9 mouse cellular contexts compared by ENCODE assay signal in the genomic region with DNA sequence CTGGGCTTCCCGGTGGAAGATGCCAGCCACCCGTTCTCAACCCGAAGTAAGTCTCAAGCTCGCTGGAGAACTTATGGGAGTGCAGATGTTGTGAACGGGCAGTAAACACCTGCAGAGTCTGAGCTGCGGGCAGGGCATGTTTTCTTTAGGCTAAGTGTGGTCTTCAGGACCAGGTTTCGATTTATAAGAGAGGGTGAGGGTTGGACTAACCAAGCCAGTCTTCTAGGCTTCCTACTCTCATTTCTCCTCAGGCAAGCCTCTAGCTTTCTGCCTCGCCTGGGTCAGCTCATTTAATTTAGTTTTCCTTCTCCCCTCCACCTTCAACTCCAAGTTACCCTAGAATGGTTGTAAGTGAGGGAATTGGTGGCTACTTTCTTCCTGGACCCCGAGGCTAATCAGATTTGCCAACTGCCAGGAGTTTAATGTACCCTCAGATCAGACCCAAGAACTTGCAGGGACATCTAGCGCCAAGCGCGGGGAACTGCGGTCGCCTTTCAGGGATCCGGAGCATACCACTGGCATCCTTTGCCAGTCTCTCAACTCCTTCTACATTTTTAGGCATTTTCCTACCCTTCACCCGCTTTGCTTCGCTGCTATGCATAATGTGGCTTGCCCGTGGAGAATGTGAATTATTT. TPM values are rescaled to one million over a fixed set of nuclear protein-coding genes. Genes with fewer than 3 reads are reported as not detected.
DNase-seq lines count a peak whose midpoint lies in the region; ATAC-seq and TF ChIP-seq lines count a peak whose summit lies in the region.
"Had no signal": no experiment of that assay in that cellular context is flagged by ENCODE, and none has a peak within 500 bp of the region (broad histone marks: within the 10 kb centered on the region; RNA-seq: fewer than 3 reads in every experiment).

No protein-coding gene starts in this region.

- DNase-seq in gastrocnemius, adult 2 months = peak; percentile 58
- no peak for DNase-seq in gastrocnemius, postnatal 4 days (ENCODE audit: low spot score in 2 of 2)
- peak; percentile 61 for DNase-seq in thymus, postnatal 4 days
- no peak for DNase-seq in thymus, postnatal 14 days
- DNase-seq in forebrain, postnatal 0 days = peak; percentile 82
- DNase-seq in right cerebral cortex, adult 2 months (ENCODE audit: low spot score in 2 of 2) = peak; percentile 66 to 69
- DNase-seq in gastrocnemius, postnatal 36 days = no peak

- 3% methylated on average over 18 of the region's 18 CpGs for WGBS in forebrain, postnatal 0 days
- WGBS in limb, embryonic 15.5 days = 1% methylated on average over 18 of the region's 18 CpGs

- H3K4me1 ChIP-seq in forebrain, postnatal 0 days (ENCODE audit: insufficient read depth) = no peaks in the 10 kb centered on the region
- peaks cover 27% of the 10 kb centered on the region for H3K4me1 ChIP-seq in limb, embryonic 15.5 days

- peak; percentile 73; the same call in 1 of the 2 replicates for ATAC-seq in forebrain, postnatal 0 days
- no peak for ATAC-seq in limb, embryonic 15.5 days (ENCODE audit: insufficient number of reproducible peaks, low FRiP score, low TSS enrichment, low read depth)

- no peak overlapping the region for H3K27ac ChIP-seq in gastrocnemius, adult 2 months
- no peak overlapping the region for H3K27ac ChIP-seq in forebrain, postnatal 0 days (ENCODE audit: low read depth, low read length)
- H3K27ac ChIP-seq in limb, embryonic 15.5 days = peak overlapping the region; percentile 62
- H3K27ac ChIP-seq: heart, embryonic 13.5 days had no signal

- no peaks in the 10 kb centered on the region for H3K9me3 ChIP-seq in forebrain, postnatal 0 days (ENCODE audit: low read length)
- no peaks in the 10 kb centered on the region for H3K9me3 ChIP-seq in limb, embryonic 15.5 days
- H3K9me3 ChIP-seq: heart, embryonic 13.5 days had no signal

- intact Hi-C loops in gastrocnemius, adult 2 months (cut with DNase I) = loop anchor here (2.0 to 5.0 kb wide), 3 partner anchors 86 to 597 kb away; a partner anchor contains a TSS
- intact Hi-C loops in gastrocnemius, postnatal 36 days (cut with DNase I) = loop anchor here (5.0 kb wide), 1 partner anchor 596 kb away; no protein-coding TSS in a partner anchor

- H3K9ac ChIP-seq in forebrain, postnatal 0 days = no peak overlapping the region
- no peak overlapping the region for H3K9ac ChIP-seq in limb, embryonic 15.5 days
- H3K9ac ChIP-seq: heart, embryonic 13.5 days had no signal

- TF ChIP-seq CTCF in gastrocnemius, adult 2 months (IDR thresholded peaks at IDR 0.05) = peak; percentile 80
- peak; percentile 85 for TF ChIP-seq CTCF in forebrain, postnatal 0 days (IDR thresholded peaks at IDR 0.05; ENCODE audit: low read depth)

- no peaks in the 10 kb centered on the region for H3K36me3 ChIP-seq in forebrain, postnatal 0 days (ENCODE audit: insufficient read depth)
- H3K36me3 ChIP-seq in limb, embryonic 15.5 days = no peaks in the 10 kb centered on the region
- H3K36me3 ChIP-seq: heart, embryonic 13.5 days had no signal

- no peak overlapping the region for H3K4me2 ChIP-seq in forebrain, postnatal 0 days (ENCODE audit: low read depth)
- peak overlapping the region; percentile 46 for H3K4me2 ChIP-seq in limb, embryonic 15.5 days
- H3K4me2 ChIP-seq: heart, embryonic 13.5 days had no signal

- peaks cover 92% of the 10 kb centered on the region for H3K27me3 ChIP-seq in forebrain, postnatal 0 days (ENCODE audit: insufficient read depth, low read length)
- H3K27me3 ChIP-seq in limb, embryonic 15.5 days = peaks cover 73% of the 10 kb centered on the region

- H3K4me3 ChIP-seq in gastrocnemius, adult 2 months = no peak overlapping the region
- no peak overlapping the region for H3K4me3 ChIP-seq in forebrain, postnatal 0 days (ENCODE audit: low read depth, low read length)
- peak overlapping the region; percentile 19 for H3K4me3 ChIP-seq in limb, embryonic 15.5 days
- H3K4me3 ChIP-seq: heart, embryonic 13.5 days had no signal

RNA-seq across cellular contexts. Expression of a gene that starts 4.1 kb away (rescaled TPM):
- total RNA-seq in gastrocnemius, adult 2 months (2021) = not detected
- under 1 TPM in 1 of 2 experiments, not detected in 1; 0.05 TPM for total RNA-seq in gastrocnemius, postnatal 4 days (2021)
- total RNA-seq in forebrain, postnatal 0 days (2014; rRNA removed) = not detected in 2 replicates
- polyA plus RNA-seq in forebrain, postnatal 0 days (2015; fragmentation: Nextera tagmentation; extraction: Ambion mirVana) = not detected in 2 replicates
- 0.96 and 1.4 TPM in 2 replicates for polyA plus RNA-seq in limb, embryonic 15.5 days (2015; fragmentation: Nextera tagmentation; extraction: Ambion mirVana)
- not detected for total RNA-seq in gastrocnemius, postnatal 36 days (2021)
- polyA plus RNA-seq: heart, embryonic 13.5 days had no signal

RNA-seq across cellular contexts. Expression of a gene that starts 4.7 kb away (rescaled TPM):
- total RNA-seq in gastrocnemius, adult 2 months (2021) = not detected
- not detected for total RNA-seq in gastrocnemius, postnatal 4 days (2021)
- not detected in 2 replicates for total RNA-seq in forebrain, postnatal 0 days (2014; rRNA removed)
- polyA plus RNA-seq in forebrain, postnatal 0 days (2015; fragmentation: Nextera tagmentation; extraction: Ambion mirVana) = not detected in 2 replicates
- 20.8 and 32.3 TPM in 2 replicates for polyA plus RNA-seq in limb, embryonic 15.5 days (2015; fragmentation: Nextera tagmentation; extraction: Ambion mirVana)
- not detected for total RNA-seq in gastrocnemius, postnatal 36 days (2021)
- polyA plus RNA-seq: heart, embryonic 13.5 days had no signal

RNA-seq across cellular contexts. Expression of a gene that starts 11.4 kb away (rescaled TPM):
- not detected for total RNA-seq in gastrocnemius, adult 2 months (2021)
- total RNA-seq in gastrocnemius, postnatal 4 days (2021) = not detected
- total RNA-seq in forebrain, postnatal 0 days (2014; rRNA removed) = not detected in 2 replicates
- not detected in 2 replicates for polyA plus RNA-seq in forebrain, postnatal 0 days (2015; fragmentation: Nextera tagmentation; extraction: Ambion mirVana)
- 27.0 and 30.6 TPM in 2 replicates for polyA plus RNA-seq in limb, embryonic 15.5 days (2015; fragmentation: Nextera tagmentation; extraction: Ambion mirVana)
- total RNA-seq in gastrocnemius, postnatal 36 days (2021) = not detected
- polyA plus RNA-seq: heart, embryonic 13.5 days had no signal

RNA-seq across cellular contexts. Expression of a gene that starts 15.9 kb away (rescaled TPM):
- total RNA-seq in gastrocnemius, adult 2 months (2021) = not detected
- 1 to 10 TPM; 1.1 to 1.5 TPM for total RNA-seq in gastrocnemius, postnatal 4 days (2021)
- not detected in 2 replicates for total RNA-seq in forebrain, postnatal 0 days (2014; rRNA removed)
- not detected in 2 replicates for polyA plus RNA-seq in forebrain, postnatal 0 days (2015; fragmentation: Nextera tagmentation; extraction: Ambion mirVana)
- 7.1 and 10.3 TPM in 2 replicates for polyA plus RNA-seq in limb, embryonic 15.5 days (2015; fragmentation: Nextera tagmentation; extraction: Ambion mirVana)
- not detected for total RNA-seq in gastrocnemius, postnatal 36 days (2021)
- polyA plus RNA-seq: heart, embryonic 13.5 days had no signal

RNA-seq across cellular contexts. Expression of a gene that starts 28.3 kb away (rescaled TPM):
- 1 to 10 TPM; 4.0 to 4.8 TPM for total RNA-seq in gastrocnemius, adult 2 months (2021)
- 1 to 10 TPM; 3.0 to 4.9 TPM for total RNA-seq in gastrocnemius, postnatal 4 days (2021)
- total RNA-seq in forebrain, postnatal 0 days (2014; rRNA removed) = not detected in 2 replicates
- not detected in 2 replicates for polyA plus RNA-seq in forebrain, postnatal 0 days (2015; fragmentation: Nextera tagmentation; extraction: Ambion mirVana)
- polyA plus RNA-seq in limb, embryonic 15.5 days (2015; fragmentation: Nextera tagmentation; extraction: Ambion mirVana) = 12.4 and 14.5 TPM in 2 replicates
- 1 to 10 TPM; 3.8 to 4.6 TPM for total RNA-seq in gastrocnemius, postnatal 36 days (2021)

Comparison
In these comparisons a context has a peak if more than half of its experiments do, and no peak if none do; other contexts are left out.
1. DNase-seq: peak in gastrocnemius, adult 2 months (single experiment), thymus, postnatal 4 days (single experiment), forebrain, postnatal 0 days (single experiment) and right cerebral cortex, adult 2 months (2 of 2); none in gastrocnemius, postnatal 4 days (0 of 2), thymus, postnatal 14 days (single experiment) and gastrocnemius, postnatal 36 days (0 of 2).